Mouse (Mus musculus): Measurements from ENCODE around the gene Olfr1056. TPM values are rescaled to one million over a fixed set of nuclear protein-coding genes. Genes with fewer than 3 reads are reported as not detected.
"Not testable (repeated sequence)": the region's sequence is repeated elsewhere in the genome, so short reads cannot be mapped to it uniquely, and the experiment has no call there.

The Olfr1056 gene
- not detected in 2 replicates for polyA plus RNA-seq (2015; fragmentation: Nextera tagmentation; extraction: Ambion mirVana)

DNA sequence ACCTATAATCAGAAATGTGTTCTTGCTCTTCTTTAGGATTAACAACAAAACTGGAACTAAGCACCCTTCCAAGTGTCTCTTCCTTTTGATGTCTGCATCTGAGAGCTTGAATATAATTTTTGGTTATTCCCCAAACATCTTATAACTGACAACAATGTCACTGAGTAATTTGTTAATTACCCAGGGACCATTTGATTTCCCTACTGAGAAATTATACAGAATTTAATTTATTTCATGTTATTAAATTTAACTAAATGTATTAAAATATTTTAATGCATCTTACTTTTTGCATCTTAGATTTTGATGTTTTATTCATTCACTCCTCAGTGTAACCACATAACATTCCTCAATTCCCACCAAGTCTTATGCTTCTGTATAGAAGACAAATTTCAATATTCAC, at the start of gene Olfr1056:
Olfr1056 (minus strand) TSS at position 101 of the 400 bp plus-strand sequence.
- H3K9me3 ChIP-seq: no peaks in the 10 kb centered on the region
- H3K4me1 ChIP-seq: no peaks in the 10 kb centered on the region
- no peak within 1 kb of the TSS for H3K4me3 ChIP-seq
- no peak within 1 kb of the TSS for H3K4me2 ChIP-seq
- no peak for ATAC-seq (ENCODE audit: borderline replicate concordance, extremely low read depth, low FRiP score, low TSS enrichment)
- H3K27ac ChIP-seq: no peak within 1 kb of the TSS
- no peaks in the 10 kb centered on the region for H3K36me3 ChIP-seq
- H3K9ac ChIP-seq: no peak within 1 kb of the TSS
- H3K27me3 ChIP-seq: no peaks in the 10 kb centered on the region

DNA sequence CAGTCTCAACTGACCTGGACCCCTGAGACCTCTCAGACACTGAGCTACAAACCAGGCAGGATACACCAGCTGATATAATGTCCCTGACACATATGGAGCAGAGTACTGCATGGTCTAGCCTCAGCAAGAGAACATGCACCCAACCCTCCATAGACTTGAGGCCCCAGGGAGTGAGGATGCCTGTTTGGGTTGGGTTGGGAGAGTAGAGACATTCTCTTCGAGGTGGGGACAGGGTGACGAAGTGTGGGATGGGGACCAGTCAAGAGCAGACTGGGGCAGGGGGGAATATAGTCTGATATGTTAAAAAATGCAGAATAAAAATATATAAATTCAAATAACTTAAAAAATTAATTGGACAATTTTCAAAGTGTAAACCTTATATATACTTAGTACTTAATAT, 32.8 kb upstream of the Olfr1056 start:
- H3K9ac ChIP-seq: no peak overlapping the region
- ATAC-seq (ENCODE audit: borderline replicate concordance, extremely low read depth, low FRiP score, low TSS enrichment): no peak
- H3K27me3 ChIP-seq: no peaks in the 10 kb centered on the region
- no peak overlapping the region for H3K27ac ChIP-seq
- no peak overlapping the region for H3K4me2 ChIP-seq
- H3K9me3 ChIP-seq: no peaks in the 10 kb centered on the region
- 75% methylated on average over 2 of the region's 2 CpGs for WGBS
- no peak overlapping the region for H3K4me3 ChIP-seq
- H3K36me3 ChIP-seq: no peaks in the 10 kb centered on the region
- no peaks in the 10 kb centered on the region for H3K4me1 ChIP-seq

GRCm38 (mm10) chr2:86388461-86388860, 26.2 kb upstream of the Olfr1056 start, which contains the start of gene Olfr1058:
Gene Olfr1058, minus strand, starts transcription at chr2:86388561.
- H3K9ac ChIP-seq; ATAC-seq (ENCODE audit: borderline replicate concordance, extremely low read depth, low FRiP score, low TSS enrichment); H3K4me2 ChIP-seq; H3K4me3 ChIP-seq; H3K27me3 ChIP-seq; H3K4me1 ChIP-seq; H3K36me3 ChIP-seq; H3K9me3 ChIP-seq; H3K27ac ChIP-seq: not testable (repeated sequence)

DNA sequence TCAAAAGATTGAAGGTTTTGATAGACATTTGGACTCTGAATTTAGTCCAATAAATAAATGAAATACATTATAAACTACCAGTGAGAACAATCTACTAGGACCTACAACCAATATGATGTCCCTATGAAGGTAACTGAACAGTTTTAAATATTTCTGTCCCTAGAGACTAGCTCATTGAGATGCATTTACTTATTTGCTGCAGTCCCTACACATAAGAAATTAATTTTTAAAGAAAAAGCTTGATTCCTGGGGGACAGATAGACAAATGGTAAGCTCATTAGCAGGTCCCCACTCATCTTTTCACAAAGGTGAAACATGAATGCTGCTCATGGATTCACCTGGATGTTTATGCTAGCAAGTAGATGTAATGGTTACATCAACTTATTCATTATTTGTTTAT, 16.0 kb upstream of the Olfr1056 start, which contains the start of gene Olfr1057:
Olfr1057 (minus strand) TSS at position 101 of the 400 bp plus-strand sequence.
- no peaks in the 10 kb centered on the region for H3K27me3 ChIP-seq
- H3K4me3 ChIP-seq: no peak within 1 kb of the TSS
- H3K36me3 ChIP-seq: no peaks in the 10 kb centered on the region
- ATAC-seq (ENCODE audit: borderline replicate concordance, extremely low read depth, low FRiP score, low TSS enrichment): no peak
- H3K4me2 ChIP-seq: no peak within 1 kb of the TSS
- H3K4me1 ChIP-seq: no peaks in the 10 kb centered on the region
- H3K9me3 ChIP-seq: no peaks in the 10 kb centered on the region
- H3K9ac ChIP-seq: no peak within 1 kb of the TSS
- H3K27ac ChIP-seq: no peak within 1 kb of the TSS

- not testable (repeated sequence) for H3K36me3 ChIP-seq; H3K4me3 ChIP-seq; H3K27ac ChIP-seq; H3K27me3 ChIP-seq; H3K4me2 ChIP-seq; H3K9ac ChIP-seq; H3K4me1 ChIP-seq; H3K9me3 ChIP-seq; ATAC-seq (ENCODE audit: borderline replicate concordance, extremely low read depth, low FRiP score, low TSS enrichment)
- 50% methylated on average over 1 of the region's 6 CpGs for WGBS
These were observed 4.1 kb upstream of the Olfr1056 start for GRCm38 (mm10) chr2:86366342-86366741.

DNA sequence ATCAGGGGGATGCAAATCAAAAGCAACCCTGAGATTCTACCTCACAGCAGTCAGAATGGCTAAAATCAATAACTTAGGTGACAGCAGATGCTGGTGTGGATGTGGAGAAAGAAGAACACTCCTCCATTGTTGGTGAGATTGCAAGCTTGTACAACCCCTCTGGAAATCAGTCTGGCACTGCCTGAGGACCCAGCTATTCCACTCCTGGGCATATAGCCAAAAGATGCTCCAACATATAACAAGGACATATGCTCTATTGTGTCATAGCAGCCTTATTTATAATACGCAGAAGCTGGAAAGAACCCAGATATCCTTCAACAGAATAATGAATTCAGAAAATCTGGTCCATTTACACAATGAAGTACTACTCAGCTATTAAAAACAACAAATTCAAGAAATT, 10.5 kb downstream of the Olfr1056 start:
- not testable (repeated sequence) for H3K36me3 ChIP-seq; H3K9me3 ChIP-seq; H3K9ac ChIP-seq; H3K27me3 ChIP-seq; H3K4me1 ChIP-seq; H3K4me3 ChIP-seq; ATAC-seq (ENCODE audit: borderline replicate concordance, extremely low read depth, low FRiP score, low TSS enrichment); H3K27ac ChIP-seq; H3K4me2 ChIP-seq
- 82% methylated on average over 1 of the region's 1 CpGs for WGBS

DNA sequence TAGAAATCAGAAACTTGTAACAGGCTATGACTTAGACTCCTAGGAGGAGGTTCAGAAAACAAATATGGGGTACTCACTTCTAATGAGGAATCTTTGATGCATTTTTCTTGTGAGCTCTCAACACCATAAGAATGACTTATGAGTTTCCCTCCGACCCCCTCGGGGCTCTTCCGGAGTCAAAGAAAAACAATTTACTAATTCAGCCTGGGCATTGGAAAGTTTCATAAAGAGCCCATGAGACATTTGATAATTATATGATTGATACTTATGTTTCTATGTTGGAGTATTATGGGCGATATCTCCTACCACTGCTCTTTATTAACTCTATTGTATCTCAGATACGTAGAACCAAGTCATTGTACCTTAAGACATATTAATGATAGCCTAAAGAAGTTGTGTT, 12.1 kb downstream of the Olfr1056 start, which contains the start of gene Olfr1055:
Olfr1055 (minus strand) TSS at position 101 of the 400 bp plus-strand sequence.
- no peak within 1 kb of the TSS for H3K27ac ChIP-seq

DNA sequence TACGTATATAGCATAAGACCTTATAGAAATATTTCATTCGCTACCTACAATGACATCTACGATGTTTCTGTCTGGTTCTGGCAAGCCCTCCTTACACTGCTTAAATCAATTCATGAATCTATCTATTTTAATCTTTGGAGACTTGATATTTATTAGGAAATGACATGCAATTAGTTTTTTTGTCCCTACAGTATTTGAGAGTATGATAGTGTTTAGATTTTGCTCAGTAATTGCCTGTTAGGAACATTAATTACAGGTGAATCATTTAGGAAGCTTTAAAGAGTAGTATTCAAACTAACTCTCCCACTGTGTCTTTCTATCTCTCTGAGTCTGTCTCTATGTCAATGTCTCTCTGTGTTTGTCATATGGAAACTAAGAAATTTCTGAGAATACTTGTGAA, 26.9 kb downstream of the Olfr1056 start, which contains the start of gene Olfr1054:
Olfr1054 (minus strand) TSS at position 101 of the 400 bp plus-strand sequence.
- no peak for ATAC-seq (ENCODE audit: borderline replicate concordance, extremely low read depth, low FRiP score, low TSS enrichment)
- Histone ChIP-seq H3K27ac (no peak within 1 kb of the TSS), H3K9me3 (no peaks in the 10 kb centered on the region), H3K36me3 (no peaks in the 10 kb centered on the region), H3K4me1 (no peaks in the 10 kb centered on the region), H3K27me3 (no peaks in the 10 kb centered on the region), H3K4me3 (no peak within 1 kb of the TSS), H3K4me2 (no peak within 1 kb of the TSS), H3K9ac (no peak within 1 kb of the TSS)
- WGBS: 73% methylated on average over 3 of the region's 3 CpGs

More for the DNA sequence above, 12.1 kb downstream of the Olfr1056 start, which contains the start of gene Olfr1055:
- ATAC-seq (ENCODE audit: borderline replicate concordance, extremely low read depth, low FRiP score, low TSS enrichment): no peak
- Histone ChIP-seq H3K36me3 (no peaks in the 10 kb centered on the region), H3K4me1 (no peaks in the 10 kb centered on the region), H3K4me3 (no peak within 1 kb of the TSS), H3K27me3 (no peaks in the 10 kb centered on the region), H3K4me2 (no peak within 1 kb of the TSS), H3K9ac (no peak within 1 kb of the TSS), H3K9me3 (no peaks in the 10 kb centered on the region)
- WGBS: 82% methylated on average over 5 of the region's 5 CpGs

GRCm38 (mm10) chr2:86315184-86315583, 47.1 kb downstream of the Olfr1056 start, which contains the start of gene Olfr1053:
Gene Olfr1053, minus strand, starts transcription at chr2:86315284.
- Histone ChIP-seq H3K27ac (no peak within 1 kb of the TSS), H3K4me2 (no peak within 1 kb of the TSS), H3K9ac (no peak within 1 kb of the TSS), H3K9me3 (no peaks in the 10 kb centered on the region), H3K36me3 (no peaks in the 10 kb centered on the region), H3K27me3 (no peaks in the 10 kb centered on the region), H3K4me1 (no peaks in the 10 kb centered on the region), H3K4me3 (no peak within 1 kb of the TSS)
- WGBS: 60% methylated on average over 3 of the region's 3 CpGs
- no peak for ATAC-seq (ENCODE audit: borderline replicate concordance, extremely low read depth, low FRiP score, low TSS enrichment)

Other genes with a start within 250 kb of the Olfr1056 start
- gene Olfr1039, start 226.5 kb downstream of the Olfr1056 start, polyA plus RNA-seq (2015; fragmentation: Nextera tagmentation; extraction: Ambion mirVana): not detected in 2 replicates
- not detected in 2 replicates for gene Olfr1040, start 215.7 kb downstream of the Olfr1056 start, polyA plus RNA-seq (2015; fragmentation: Nextera tagmentation; extraction: Ambion mirVana)
- not detected in 2 replicates for gene Olfr1042, start 200.6 kb downstream of the Olfr1056 start, polyA plus RNA-seq (2015; fragmentation: Nextera tagmentation; extraction: Ambion mirVana)
- gene Olfr1043, start 194.9 kb downstream of the Olfr1056 start, polyA plus RNA-seq (2015; fragmentation: Nextera tagmentation; extraction: Ambion mirVana): not detected in 2 replicates
- gene Olfr1044, start 184.6 kb downstream of the Olfr1056 start, polyA plus RNA-seq (2015; fragmentation: Nextera tagmentation; extraction: Ambion mirVana): not detected in 2 replicates
- not detected in 2 replicates for gene Olfr52, start 176.8 kb downstream of the Olfr1056 start, polyA plus RNA-seq (2015; fragmentation: Nextera tagmentation; extraction: Ambion mirVana)
- not detected in 2 replicates for gene Olfr1045, start 159.5 kb downstream of the Olfr1056 start, polyA plus RNA-seq (2015; fragmentation: Nextera tagmentation; extraction: Ambion mirVana)
- gene Olfr1046, start 143.2 kb downstream of the Olfr1056 start, polyA plus RNA-seq (2015; fragmentation: Nextera tagmentation; extraction: Ambion mirVana): not detected in 2 replicates
- gene Olfr1047, start 131.1 kb downstream of the Olfr1056 start, polyA plus RNA-seq (2015; fragmentation: Nextera tagmentation; extraction: Ambion mirVana): not detected in 2 replicates
- gene Olfr1048, start 122.2 kb downstream of the Olfr1056 start, polyA plus RNA-seq (2015; fragmentation: Nextera tagmentation; extraction: Ambion mirVana): not detected in 2 replicates
- not detected in 2 replicates for gene Olfr1049, start 104.1 kb downstream of the Olfr1056 start, polyA plus RNA-seq (2015; fragmentation: Nextera tagmentation; extraction: Ambion mirVana)
- gene Olfr1051, start 83.4 kb downstream of the Olfr1056 start, polyA plus RNA-seq (2015; fragmentation: Nextera tagmentation; extraction: Ambion mirVana): not detected in 2 replicates
- gene Olfr1052, start 70.0 kb downstream of the Olfr1056 start, polyA plus RNA-seq (2015; fragmentation: Nextera tagmentation; extraction: Ambion mirVana): not detected in 2 replicates
- not detected in 2 replicates for gene Olfr1053, start 47.2 kb downstream of the Olfr1056 start, polyA plus RNA-seq (2015; fragmentation: Nextera tagmentation; extraction: Ambion mirVana)
- gene Olfr1054, start 27.0 kb downstream of the Olfr1056 start, polyA plus RNA-seq (2015; fragmentation: Nextera tagmentation; extraction: Ambion mirVana): not detected in 2 replicates
- not detected in 2 replicates for gene Olfr1055, start 12.2 kb downstream of the Olfr1056 start, polyA plus RNA-seq (2015; fragmentation: Nextera tagmentation; extraction: Ambion mirVana)
- gene Olfr1057, start 15.9 kb upstream of the Olfr1056 start, polyA plus RNA-seq (2015; fragmentation: Nextera tagmentation; extraction: Ambion mirVana): not detected in 2 replicates
- not detected in 2 replicates for gene Olfr1058, start 26.1 kb upstream of the Olfr1056 start, polyA plus RNA-seq (2015; fragmentation: Nextera tagmentation; extraction: Ambion mirVana)
- gene Olfr1061, start 51.6 kb upstream of the Olfr1056 start, polyA plus RNA-seq (2015; fragmentation: Nextera tagmentation; extraction: Ambion mirVana): not detected in 2 replicates
- not detected in 2 replicates for gene Olfr1062, start 64.3 kb upstream of the Olfr1056 start, polyA plus RNA-seq (2015; fragmentation: Nextera tagmentation; extraction: Ambion mirVana)
- not detected in 2 replicates for gene Olfr1065, start 88.1 kb upstream of the Olfr1056 start, polyA plus RNA-seq (2015; fragmentation: Nextera tagmentation; extraction: Ambion mirVana)
- gene Olfr1066, start 93.8 kb upstream of the Olfr1056 start, polyA plus RNA-seq (2015; fragmentation: Nextera tagmentation; extraction: Ambion mirVana): not detected in 2 replicates
- not detected in 2 replicates for gene Olfr228, start 124.9 kb upstream of the Olfr1056 start, polyA plus RNA-seq (2015; fragmentation: Nextera tagmentation; extraction: Ambion mirVana)
- gene Olfr1076, start 146.0 kb upstream of the Olfr1056 start, polyA plus RNA-seq (2015; fragmentation: Nextera tagmentation; extraction: Ambion mirVana): not detected in 2 replicates
- gene Olfr1079, start 180.0 kb upstream of the Olfr1056 start, polyA plus RNA-seq (2015; fragmentation: Nextera tagmentation; extraction: Ambion mirVana): not detected in 2 replicates
- not detected in 2 replicates for gene Olfr1080, start 195.8 kb upstream of the Olfr1056 start, polyA plus RNA-seq (2015; fragmentation: Nextera tagmentation; extraction: Ambion mirVana)
- not detected in 2 replicates for gene Olfr1082, start 236.5 kb upstream of the Olfr1056 start, polyA plus RNA-seq (2015; fragmentation: Nextera tagmentation; extraction: Ambion mirVana)

Measured in lung, embryonic 15.5 days (tissue).